Mouse (Mus musculus) CD4-positive, CD25-positive, alpha-beta regulatory T cell (primary cell): ENCODE data around the gene Tmem238l. TPM values are rescaled to one million over a fixed set of nuclear protein-coding genes. Genes with fewer than 3 reads are reported as not detected.

Experiments used
- polyA plus RNA-seq: library from polyadenylated mRNA; unstranded; fragments of 100-300 nt; shearing (Covaris generic); gene quantifications from one replicate; pipeline ENCODE4 v1.2.1, GENCODE M21; 2017

Tmem238l gene
- polyA plus RNA-seq, result not detected

GRCm38 (mm10) chr11:66956303-66956702 lies at the start of gene Tmem238l:
Gene Tmem238l, plus strand, starts transcription at chr11:66956638.

GRCm38 (mm10) chr11:66911811-66912210 lies 44.6 kb upstream of the Tmem238l start, which contains the start of gene Pirt:
Gene Pirt, plus strand, starts transcription at chr11:66911981.

Other genes starting within 250 kb of the Tmem238l start
- gene Pirt, start 44.7 kb upstream of the Tmem238l start, polyA plus RNA-seq, result not detected
- 1.1 TPM for gene Tmem220, start 68.5 kb downstream of the Tmem238l start, polyA plus RNA-seq
- 52.7 TPM for gene Adprm, start 96.0 kb downstream of the Tmem238l start, polyA plus RNA-seq
- 11.7 TPM for gene Sco1, start 96.0 kb downstream of the Tmem238l start, polyA plus RNA-seq
- 0.14 TPM for gene Myh3, start 121.7 kb downstream of the Tmem238l start, polyA plus RNA-seq
- not detected for gene Myh2, start 214.4 kb downstream of the Tmem238l start, polyA plus RNA-seq
- gene Myh1, start 243.4 kb downstream of the Tmem238l start, polyA plus RNA-seq, result not detected